Mouse (Mus musculus): ENCODE data around the gene Itm2b. TPM values are rescaled to one million over a fixed set of nuclear protein-coding genes. Genes with fewer than 3 reads are reported as not detected.

The Itm2b gene
- total RNA-seq, 4 experiments from 2014 or later = 747 to 855 (median 798) TPM

DNA sequence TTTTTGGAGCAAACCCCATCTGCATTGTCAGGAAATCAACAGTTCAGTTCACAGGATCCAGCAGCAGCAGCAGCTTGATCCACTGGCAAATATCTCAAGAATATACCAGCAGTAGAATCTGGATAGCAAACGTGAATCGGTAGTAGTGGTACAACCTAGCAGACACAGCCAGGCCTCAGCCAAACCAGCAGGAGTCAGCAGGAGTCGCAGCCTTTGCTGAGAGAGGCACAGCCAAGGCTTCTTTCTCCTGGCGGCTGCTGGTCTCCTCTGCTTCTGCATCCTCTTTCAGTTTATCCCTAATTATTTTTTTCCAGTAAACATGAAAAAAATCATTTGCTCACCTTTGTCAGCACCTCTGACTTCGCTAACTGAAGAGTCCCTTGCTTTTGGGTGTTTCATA, 10.7 kb upstream of the Itm2b start:
- no peak for DNase-seq (ENCODE audit: low spot score)

DNA sequence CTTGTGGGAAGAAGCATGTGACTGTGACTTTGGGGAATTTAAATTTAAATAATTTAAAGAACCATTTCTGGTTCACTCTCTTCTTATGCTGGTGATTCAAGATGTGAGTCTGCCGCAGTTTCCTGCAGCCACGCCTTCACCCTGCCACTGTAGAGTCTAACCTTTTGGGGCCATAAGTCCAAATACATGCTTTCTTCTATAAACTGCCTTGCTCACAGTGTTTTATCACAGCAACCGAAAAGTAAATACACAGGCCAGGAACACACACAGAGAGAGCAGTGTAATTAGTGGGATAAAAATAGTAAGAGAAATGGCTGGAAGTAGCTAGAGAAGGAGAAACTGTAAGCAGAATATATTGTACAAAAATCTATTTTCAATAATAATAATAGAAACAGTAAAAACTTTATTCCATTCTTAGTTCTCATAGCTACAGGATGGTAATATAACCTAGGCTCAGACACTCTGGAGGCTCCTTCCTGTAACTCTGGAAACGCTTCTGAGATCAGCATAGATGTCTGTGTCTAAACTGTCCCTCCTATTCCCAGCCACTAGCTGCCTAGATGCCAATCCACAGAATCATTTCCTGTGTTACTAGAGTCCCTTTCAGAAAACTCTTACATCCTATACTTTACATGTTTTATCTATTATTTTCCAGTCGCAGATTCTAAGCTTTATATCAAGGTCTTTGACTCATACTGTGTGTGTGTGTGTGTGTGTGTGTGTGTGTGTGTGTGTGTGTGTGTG, 9.3 kb upstream of the Itm2b start:
- no peak for DNase-seq (ENCODE audit: low spot score)

DNA sequence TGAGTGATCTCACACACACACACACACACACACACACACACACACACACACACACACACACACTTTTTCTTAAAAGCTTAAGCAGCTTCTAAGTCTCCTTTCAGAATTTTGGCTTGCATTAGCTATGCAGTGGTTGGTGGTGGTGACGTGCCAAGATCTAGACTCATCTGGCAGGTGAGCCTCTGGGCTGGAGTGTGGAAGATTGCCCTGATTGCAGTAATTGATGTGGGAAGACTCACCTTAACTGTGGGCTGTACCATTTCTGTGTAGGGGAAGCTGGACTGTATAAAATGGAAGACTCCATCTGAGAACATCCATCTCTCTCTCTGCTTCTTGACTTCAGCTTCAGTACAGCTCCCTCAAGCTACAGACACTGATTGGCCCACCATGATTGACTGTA, 6.4 kb upstream of the Itm2b start:
- no peak for DNase-seq (ENCODE audit: low spot score)

DNA sequence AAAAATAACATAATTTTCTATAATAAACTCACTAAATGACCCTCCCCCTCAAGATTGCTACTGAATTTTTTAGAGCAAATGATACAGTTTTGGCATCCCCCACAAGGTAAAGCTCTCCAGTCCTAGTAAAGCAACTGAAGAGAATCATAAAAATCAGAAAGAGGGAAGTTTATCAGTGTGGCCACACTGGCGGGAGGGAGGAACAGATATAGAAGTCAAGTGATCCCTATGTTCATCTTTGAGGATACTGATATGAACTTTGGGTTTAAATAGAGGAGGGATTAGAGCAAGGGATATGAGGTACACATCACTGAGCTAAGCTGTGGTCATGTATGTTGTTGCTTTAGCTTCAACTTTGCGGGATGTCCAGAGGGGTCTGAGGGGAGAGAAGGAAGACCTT, 5.1 kb upstream of the Itm2b start:
- DNase-seq (ENCODE audit: low spot score) = no peak

DNA sequence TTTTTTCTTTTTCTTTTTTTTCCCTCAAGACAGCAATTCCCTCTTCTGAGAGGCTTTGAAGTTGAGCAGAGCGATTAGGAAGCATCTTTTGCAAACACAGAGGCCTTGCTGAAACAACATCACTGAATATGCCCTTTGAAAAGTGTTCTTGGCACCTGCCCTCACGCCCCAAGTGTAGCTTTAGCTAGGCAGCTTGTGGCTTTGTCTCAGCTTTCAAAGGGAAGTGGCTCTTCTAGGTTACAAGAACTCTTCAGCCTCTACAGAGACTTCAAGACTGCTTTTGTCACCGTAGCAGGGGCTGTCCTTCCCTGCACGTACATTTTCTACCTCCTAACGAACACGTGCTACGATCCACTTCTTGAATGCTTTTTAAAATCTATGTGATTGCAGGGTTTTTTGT, 4.0 kb upstream of the Itm2b start:
- no peak for DNase-seq (ENCODE audit: low spot score)

DNA sequence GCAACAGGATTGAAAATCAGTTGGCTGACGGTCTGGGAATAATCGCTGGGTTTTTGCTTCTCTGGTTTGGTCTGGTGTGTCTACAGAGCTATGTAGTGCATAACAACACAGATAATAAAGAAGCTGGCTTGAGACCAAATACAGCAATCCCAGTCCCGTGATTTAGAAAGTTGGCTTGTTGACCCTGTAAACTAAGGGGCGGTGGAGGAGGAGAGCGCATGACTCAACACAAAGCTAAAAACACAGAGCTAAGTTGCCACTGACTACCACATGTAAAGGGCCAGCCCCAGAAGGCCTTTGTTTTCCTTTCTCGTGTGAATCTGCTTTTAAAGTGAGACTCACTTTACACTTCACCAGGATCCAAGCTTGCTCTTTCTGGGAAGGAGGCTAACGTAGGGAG, 3.5 kb upstream of the Itm2b start:
- peak; percentile 83 for DNase-seq (ENCODE audit: low spot score)

DNA sequence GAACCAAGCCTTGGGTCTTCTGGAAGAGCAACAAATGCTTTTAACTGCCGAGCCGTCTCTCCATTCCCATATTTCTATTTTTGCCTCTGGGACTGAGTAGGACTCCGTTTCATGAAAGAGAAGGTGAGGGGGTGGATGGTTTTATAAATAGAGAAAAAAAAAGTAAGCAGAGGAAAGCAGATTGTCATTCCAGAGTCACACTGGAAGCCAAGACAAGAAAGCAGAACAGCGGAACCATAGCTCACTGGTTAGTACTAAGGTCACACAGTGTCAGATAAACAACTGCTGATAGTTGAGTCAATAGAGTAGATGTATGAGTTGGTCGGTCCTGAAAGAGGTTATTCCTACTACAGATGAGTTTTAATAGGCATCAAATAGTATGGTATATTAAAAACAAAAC, 1.4 kb upstream of the Itm2b start:
- no peak for DNase-seq (ENCODE audit: low spot score)

DNA sequence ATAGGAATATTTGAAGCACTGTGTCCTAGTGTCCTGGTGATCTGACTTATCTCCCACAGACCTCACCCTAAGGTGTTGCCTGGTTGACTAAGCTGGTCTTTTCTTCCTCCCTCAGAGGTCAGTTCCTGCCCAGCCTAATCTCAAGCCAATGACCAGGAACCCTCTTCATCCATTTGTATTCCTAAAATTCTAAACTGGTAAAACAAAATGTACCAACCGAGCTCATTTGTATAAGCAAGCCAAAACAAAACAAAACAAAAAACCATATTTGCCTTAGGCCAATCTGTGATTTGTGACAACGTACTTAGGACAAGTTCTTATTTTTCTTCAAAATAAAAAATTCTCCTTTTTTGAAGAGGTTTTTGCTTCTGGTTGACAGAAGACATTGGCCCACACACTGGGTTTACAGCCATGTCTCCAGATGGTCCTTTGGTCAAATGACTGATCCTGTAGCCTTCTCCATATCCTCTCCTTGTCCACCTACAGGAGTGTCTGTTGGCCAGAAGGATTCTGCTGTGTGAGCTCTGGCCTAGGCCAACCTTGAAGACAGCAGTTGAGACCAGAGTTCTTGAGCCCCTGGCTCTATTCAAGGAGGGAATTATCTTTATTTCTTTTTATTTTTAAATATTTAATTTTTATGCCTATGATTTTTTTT, 758 bp upstream of the Itm2b start:
- no peak for DNase-seq (ENCODE audit: low spot score)

DNA sequence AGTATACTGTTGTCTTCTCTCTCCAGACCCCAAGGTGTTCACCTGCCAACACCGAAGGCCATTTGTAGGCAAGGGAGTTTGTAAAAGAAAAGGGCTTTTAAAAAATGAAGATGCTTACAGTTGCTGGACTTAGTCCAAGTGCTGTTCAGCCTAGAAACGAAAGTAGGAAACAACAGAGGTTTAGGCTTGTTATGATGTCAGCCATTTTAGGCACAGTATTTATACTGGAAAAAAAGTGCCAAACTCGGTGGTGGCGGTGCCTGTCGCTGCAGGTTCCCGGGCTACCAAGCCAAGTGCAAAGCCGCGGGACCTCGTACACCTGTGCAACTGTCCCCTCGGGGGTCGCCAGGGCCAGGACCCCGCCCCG, 560 bp downstream of the Itm2b start:
- DNase-seq (ENCODE audit: low spot score) = no peak

DNA sequence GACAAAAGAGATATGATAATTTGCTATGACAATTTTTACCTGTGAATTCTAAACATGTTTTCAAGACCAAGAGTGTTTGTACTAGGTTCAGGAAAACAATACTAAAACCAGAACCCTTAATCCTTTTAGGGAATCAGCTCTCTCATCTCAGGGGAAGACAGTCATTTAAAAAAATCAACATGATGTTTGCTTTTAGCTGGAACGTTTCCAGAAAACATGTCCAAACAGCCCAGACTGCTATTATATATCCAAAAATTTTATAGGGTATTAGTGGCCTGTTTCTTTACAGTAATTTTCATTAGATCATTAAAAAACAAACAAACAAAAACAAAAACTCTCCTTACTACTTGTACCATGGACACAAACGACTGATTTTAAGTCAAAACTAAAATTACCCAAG, 1.3 kb downstream of the Itm2b start:
- DNase-seq (ENCODE audit: low spot score) = no peak

DNA sequence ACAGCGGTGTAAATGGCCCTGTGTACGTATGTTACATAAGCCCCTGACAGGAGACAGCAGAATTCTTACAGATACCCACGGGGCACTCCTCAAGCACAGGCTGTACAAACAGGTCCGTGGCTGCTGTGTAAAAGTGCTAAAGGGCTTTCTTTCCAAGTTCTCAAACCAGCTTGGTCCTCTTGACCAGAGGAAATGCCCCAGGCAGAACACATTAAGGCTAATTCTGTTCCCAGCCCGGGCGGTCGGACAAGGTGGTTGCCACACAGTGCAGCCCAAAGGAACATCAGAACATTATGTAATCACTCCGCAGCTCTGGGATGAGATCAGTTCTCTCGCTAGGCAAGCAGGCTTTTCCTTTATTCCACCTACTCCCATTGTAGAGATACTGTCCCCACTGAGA, 2.4 kb downstream of the Itm2b start:
- peak; percentile 78 for DNase-seq (ENCODE audit: low spot score)

DNA sequence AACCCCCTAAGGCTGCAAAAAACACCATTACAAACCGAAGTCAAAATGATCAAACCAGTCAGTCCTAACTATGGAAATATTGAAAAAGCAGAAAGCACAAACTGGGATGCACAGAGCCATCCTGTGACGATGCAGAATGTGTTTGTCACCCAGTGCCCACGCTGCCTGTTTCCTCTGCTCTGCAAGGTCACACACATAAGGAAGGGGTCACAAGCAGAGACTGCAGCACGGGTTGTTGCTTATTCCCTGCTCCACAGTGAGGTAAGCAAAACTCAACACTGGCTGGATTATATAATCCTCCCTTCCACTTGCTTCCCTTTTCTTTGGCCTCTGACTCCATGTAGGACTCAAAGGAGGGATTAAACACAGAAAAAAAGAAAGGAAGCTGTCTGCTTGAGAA, 3.5 kb downstream of the Itm2b start:
- DNase-seq (ENCODE audit: low spot score) = no peak

DNA sequence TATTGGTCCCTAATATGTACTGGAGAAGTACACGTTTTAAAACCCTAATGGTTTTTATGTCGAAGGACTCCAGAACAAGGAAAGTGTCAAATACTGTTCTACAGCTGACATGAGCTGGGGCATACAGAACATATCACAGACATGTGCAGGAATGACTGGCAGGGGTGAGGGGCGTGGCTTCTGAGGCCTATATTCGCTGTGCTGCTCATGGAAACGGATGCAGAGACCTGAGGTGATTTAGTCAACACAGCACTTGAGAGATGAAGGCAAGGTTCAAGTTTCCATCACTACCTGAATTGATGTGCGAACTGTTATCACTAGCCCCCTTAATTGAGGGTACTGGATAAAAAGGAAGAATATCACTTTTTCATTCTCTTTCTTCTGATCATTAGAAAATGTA, 7.3 kb downstream of the Itm2b start:
- DNase-seq (ENCODE audit: low spot score) = no peak

DNA sequence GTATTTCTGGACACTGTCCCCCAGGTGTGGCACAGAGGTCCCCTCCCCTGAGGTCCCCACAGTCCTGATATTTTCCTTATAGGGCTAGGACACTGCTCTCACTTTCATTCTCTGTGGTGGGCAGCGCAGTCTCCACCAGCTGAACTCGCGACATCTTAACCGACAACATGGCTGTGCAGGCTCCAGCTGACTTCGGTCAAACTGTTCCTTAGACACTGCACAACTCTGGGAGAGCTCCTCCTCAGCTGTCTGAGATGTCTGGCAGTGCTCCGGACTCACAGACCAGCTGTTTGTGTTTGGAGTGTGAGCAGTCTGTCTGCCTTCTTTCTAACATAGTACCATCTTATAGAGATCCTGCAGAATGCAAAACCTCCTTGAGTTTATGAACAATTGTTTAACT, 8.2 kb downstream of the Itm2b start:
- DNase-seq (ENCODE audit: low spot score) = no peak

DNA sequence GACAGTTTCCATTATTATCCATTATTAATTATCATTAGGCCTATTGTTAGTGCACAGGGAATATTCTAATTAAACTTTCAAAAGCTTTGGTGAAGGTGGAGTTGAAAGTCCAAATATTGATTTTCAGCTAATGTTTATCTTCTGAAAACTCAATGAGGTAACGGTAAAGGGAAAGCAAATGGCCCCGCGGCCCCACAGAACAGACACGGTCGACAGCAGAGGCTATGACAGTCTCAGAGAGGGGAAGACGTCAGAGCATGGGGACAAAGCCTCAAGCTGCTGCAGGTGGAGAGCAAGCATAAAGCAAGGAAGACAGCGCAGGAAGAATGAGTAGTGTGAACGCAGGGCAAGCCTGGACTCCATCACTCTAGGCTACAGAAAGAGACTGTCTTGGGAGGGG, 9.2 kb downstream of the Itm2b start:
- DNase-seq (ENCODE audit: low spot score) = no peak

DNA sequence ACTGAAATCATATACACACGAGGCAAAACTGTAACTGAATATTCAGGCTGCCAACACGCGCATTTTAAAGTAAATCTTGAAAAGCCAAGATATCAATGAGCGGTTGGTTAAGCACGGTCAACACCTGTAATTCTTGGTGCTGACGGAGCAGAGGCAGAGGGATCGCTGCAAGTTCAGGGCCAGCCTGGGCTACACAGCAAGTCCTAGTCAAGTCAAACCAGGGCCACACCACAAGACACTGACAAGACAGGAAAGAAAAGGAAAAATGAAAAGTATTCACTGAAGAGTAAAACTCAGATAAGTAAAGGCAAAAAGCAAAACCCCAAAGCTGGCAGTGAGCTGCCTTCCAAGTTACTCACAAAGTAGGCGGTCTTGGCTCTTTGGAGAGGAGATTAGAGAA, 9.6 kb downstream of the Itm2b start:
- DNase-seq (ENCODE audit: low spot score) = no peak

DNA sequence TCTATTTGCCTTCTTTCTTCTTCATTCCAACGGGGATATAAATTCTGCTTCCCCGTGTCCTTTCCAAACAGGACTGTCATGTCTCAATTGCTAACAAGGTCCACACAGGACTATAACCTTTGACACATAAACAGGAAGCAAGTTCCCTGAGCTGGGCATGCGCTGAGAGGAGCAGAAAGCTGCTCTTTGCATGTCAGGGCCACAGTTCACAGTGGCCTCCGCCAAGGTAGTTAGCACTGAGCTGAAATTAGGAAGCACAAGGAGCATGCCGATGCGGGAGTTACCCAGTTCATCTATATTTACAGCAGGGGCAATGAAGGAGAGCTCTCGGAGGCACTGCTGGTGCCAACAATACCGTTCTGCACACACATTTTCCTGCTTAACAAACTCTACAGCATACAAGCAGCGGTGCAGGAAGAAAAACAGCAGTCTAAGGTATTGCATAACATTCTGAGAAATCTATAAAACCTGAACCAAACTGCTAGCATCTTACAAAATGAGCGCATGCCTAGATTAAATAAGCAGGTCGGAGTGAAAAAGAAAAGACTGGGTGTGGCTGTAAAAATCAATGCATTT, 10.7 kb downstream of the Itm2b start:
- no peak for DNase-seq (ENCODE audit: low spot score)

DNA sequence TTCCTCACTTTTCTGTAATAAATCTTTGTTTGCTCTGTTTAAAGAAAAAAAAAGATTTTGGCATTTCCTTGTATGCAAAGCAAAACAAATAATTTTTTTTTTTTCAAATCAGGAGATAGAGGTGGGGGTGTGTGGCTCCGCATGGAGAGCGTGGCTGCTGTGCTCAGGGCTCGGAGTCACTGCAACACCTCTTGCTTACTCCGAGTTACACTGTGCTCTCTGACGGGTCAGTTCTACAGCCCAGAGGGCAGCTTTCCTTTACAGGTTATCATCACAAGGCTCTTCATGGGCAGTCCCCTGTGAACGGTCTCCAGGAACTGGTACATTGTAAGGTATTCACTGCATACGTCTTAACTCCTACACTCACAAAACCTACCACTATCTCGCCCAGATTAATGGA, 11.5 kb downstream of the Itm2b start:
- DNase-seq (ENCODE audit: low spot score) = no peak

DNA sequence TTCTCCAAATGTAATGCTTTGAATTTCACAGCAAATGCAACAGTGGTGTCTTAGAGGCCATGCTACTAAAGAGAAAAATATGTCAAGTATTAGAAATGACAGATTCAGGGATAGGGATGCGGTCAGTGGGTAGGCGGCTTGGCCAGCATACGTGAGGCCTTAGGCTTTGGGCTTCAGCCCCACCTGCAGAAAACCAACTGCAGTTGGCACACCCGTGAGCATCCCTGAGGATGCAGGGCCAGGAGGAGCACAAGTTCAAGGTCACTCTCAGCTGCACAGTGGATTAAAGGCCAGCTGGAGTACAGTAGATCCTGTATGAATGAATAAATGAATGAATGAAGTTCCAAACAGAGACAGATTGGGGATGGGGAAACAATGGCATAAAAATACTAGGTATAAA, 12.1 kb downstream of the Itm2b start:
- no peak for DNase-seq (ENCODE audit: low spot score)

DNA sequence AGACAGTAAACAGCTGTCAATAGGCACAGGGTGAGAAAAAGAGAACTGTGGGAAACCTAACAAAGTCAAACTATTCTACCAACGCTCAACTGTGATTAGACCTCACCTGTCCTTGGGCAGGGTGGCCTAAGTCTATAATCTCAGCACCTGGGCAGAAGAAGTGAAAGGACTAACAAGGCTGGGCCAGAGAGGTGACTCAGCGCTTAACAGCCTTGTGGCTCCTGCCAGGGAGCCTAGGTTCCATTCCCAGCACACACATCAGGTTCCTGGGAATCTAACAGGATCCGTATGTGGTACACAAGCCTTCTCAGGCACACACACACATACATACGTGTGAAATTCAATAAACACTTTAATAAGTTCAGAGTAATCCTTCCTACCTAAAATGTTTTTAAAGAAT, 13.5 kb downstream of the Itm2b start:
- DNase-seq (ENCODE audit: low spot score) = no peak

DNA sequence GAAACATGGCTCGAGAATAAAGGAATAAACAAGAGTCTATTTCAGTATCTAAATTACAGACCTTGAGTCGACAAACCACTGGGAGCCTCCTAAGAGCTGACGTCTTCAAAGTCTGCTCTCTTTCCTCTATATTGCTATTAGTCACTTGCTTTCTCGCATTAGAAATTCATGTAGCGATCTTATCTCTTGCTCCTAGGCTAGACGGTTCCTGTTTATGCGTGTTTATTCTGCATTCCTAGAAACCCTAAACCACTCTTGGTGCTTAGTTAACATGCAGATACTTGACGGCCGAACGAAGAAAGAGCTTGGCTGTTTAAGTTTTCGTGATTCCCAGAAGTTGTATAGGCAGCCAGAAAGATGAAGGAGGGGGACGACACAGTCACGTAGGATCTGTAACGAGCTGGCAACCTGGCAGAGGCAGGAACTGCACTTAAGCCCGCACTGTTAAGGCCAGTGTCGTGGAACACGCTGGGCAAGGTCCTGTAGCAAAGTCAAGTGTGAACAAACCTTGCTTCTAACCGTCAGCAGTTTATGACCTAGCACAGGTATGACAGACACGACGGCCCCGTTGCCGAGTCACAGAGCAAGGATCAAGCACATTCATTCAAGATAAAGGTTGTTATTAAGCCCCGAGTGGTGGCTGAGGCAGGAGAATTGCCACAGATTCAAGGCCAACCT, 14.3 kb downstream of the Itm2b start:
- no peak for DNase-seq (ENCODE audit: low spot score)

DNA sequence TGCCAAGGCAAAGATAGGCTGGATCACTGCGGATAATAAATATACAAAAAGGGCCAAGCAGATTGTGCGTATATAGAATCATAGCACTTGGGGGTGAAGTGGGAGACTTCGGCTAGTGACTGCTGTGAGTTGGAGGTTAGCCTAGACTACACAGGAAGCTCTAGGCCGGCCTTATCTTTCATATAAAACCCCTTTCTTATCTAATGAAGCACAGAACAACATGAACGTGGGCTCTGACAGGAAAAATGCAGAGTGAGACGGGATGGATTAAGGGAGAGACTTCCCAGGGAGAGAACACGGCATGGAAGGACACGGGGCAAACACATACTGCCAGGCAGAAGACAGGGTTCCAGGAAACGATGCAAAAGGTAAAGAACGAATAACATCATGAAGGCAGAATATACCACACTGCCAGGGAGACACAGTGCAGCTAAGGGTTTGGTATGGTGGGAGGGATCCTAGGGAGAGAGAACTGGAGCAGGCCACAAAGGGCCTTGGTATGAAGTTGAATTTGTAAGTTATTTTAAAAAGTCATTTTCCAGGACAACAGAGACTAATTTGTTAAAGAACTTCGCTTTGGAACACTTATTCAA, 14.9 kb downstream of the Itm2b start:
- no peak for DNase-seq (ENCODE audit: low spot score)

DNA sequence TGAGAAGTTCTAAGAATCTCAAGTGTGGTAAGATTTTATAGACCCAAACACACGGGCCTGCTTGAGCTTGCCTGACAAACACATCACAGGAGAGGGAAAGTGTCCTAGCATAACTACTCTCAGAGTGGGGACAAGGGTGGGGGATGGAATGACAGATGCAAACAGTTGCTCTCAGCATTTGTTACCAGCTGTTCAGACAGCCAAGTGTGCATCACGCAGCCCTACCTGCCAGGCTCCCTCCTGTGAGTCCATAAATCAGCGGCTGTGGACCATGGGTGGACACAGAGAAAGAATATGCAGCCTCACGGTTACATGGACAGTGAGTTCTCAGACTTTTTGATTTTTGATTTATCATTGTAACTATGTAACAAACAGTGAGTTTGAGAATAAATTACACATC, 15.5 kb downstream of the Itm2b start:
- no peak for DNase-seq (ENCODE audit: low spot score)

Data from heart, adult 8-10 months (tissue).